Mouse (Mus musculus) heart, adult 2 months (tissue): Measurements from ENCODE around the gene Angel2. TPM values are rescaled to one million over a fixed set of nuclear protein-coding genes. Genes with fewer than 3 reads are reported as not detected.
"Not testable (repeated sequence)": the region's sequence is repeated elsewhere in the genome, so short reads cannot be mapped to it uniquely, and the experiment has no call there.

Experiments used
- DNase-seq, 2 experiments: peaks; one replicate each; pipeline ENCODE4 v3.0.0; 2021
- H3K27ac ChIP-seq: fragments of 200-600 bp; 2 replicates; pipeline ENCODE4 v1.8.1; 2022
- H3K27me3 ChIP-seq: fragments of 200-500 bp; 2 replicates; pipeline ENCODE4 v1.6.1; 2012; ENCODE audit warnings: mild to moderate bottlenecking, low read length, inconsistent platforms, mixed read lengths; ENCODE audit not compliant: control insufficient read depth, insufficient read depth
- H3K36me3 ChIP-seq: fragments of 200-500 bp; 2 replicates; pipeline ENCODE4 v1.6.1; 2012; ENCODE audit warnings: low read length, inconsistent platforms; ENCODE audit not compliant: control insufficient read depth, insufficient read depth
- H3K4me1 ChIP-seq: fragments of 200-500 bp; 2 replicates; pipeline ENCODE4 v1.6.1; 2011; ENCODE audit warnings: low read length; ENCODE audit not compliant: control insufficient read depth, insufficient read depth
- H3K4me3 ChIP-seq: fragments of 200-600 bp; 2 replicates; pipeline ENCODE4 v1.8.1; 2022
- H3K79me2 ChIP-seq: fragments of 200-500 bp; replicated peaks from 2 replicates; pipeline ENCODE4 v1.6.1; 2012; ENCODE audit warnings: mild to moderate bottlenecking, inconsistent platforms, low read length, moderate library complexity, mixed read lengths; ENCODE audit not compliant: control insufficient read depth, insufficient read depth
- H3K9ac ChIP-seq: fragments of 200-500 bp; 2 replicates; pipeline ENCODE4 v1.6.1; 2012; ENCODE audit warnings: low read depth, mild to moderate bottlenecking, control low read depth, inconsistent platforms, low read length, mixed read lengths
- CTCF ChIP-seq: fragments of 200-600 bp; IDR thresholded peaks from 2 replicates; pipeline ENCODE4 v1.8.1; 2022; ENCODE audit warnings: antibody characterized with exemption, mild to moderate bottlenecking, moderate library complexity
- EP300 ChIP-seq: fragments of 200-500 bp; IDR thresholded peaks from 2 replicates; pipeline ENCODE4 v1.6.1; 2011; ENCODE audit warnings: low read depth, low read length, control low read depth; ENCODE audit not compliant: insufficient read depth
- POLR2A ChIP-seq: fragments of 200-500 bp; IDR thresholded peaks from 2 replicates; pipeline ENCODE4 v1.6.1; 2011; ENCODE audit warnings: mild to moderate bottlenecking, low read depth, low read length, control low read depth; ENCODE audit not compliant: insufficient read depth
- WGBS: fragments of 180-500 bp; shearing (Covaris S2); methylation state at CpG from one replicate; pipeline ENCODE4 v1.1.7; 2018; 5-methylcytosine and 5-hydroxymethylcytosine counted together
- intact Hi-C: fragments of 180-260 bp; cut with DNase I; formaldehyde crosslinking; loops from one replicate; pipeline ENCODE4 v1.15.1; 2025
- long read RNA-seq: library from polyadenylated mRNA; stranded (forward); transcript quantifications from one replicate; pipeline ENCODE4 v2.0.0, GENCODE M21; 2021
- polyA plus RNA-seq: library from polyadenylated mRNA; depleted of rRNA; stranded (reverse); fragments of >200 nt; gene quantifications from 2 replicates; pipeline ENCODE4 v1.2.3, GENCODE M21; 2012; rRNA removed
- total RNA-seq, 2 experiments: library from RNA; stranded (reverse); gene quantifications; 2 replicates each; pipeline ENCODE4 v1.2.3; 2021

The Angel2 gene
- 10 to 100 TPM; 27.7 to 28.0 TPM for total RNA-seq
- polyA plus RNA-seq, result 18.5 and 23.8 TPM in 2 replicates
- long read RNA-seq, transcript Angel2-202 (9 exons, 3,714 nt), result major isoform, 21 of 58 reads
- long read RNA-seq, partial matches to known transcripts, result 0 of 58 reads
- long read RNA-seq, other reads (novel, unspliced or antisense), result 37 of 58 reads

- 81% methylated on average over 3 of the region's 3 CpGs for WGBS
- DNase-seq, H3K36me3 ChIP-seq, H3K27me3 ChIP-seq, H3K9ac ChIP-seq, H3K27ac ChIP-seq, H3K4me3 ChIP-seq, H3K4me1 ChIP-seq, H3K79me2 ChIP-seq: not testable (repeated sequence)
- intact Hi-C loops, result loop anchor here (5.0 to 10.0 kb wide), 3 partner anchors 137 to 1210 kb away; partner anchors contain the start of genes Nsl1, Rcor3 and Tatdn3
These were observed at the start of gene Angel2 for GRCm38 (mm10) chr1:190924812-190925211. Gene Angel2, plus strand, starts transcription at chr1:190925112.

- Histone ChIP-seq H3K79me2 (no peaks in the 10 kb centered on the region), H3K4me1 (no peaks in the 10 kb centered on the region), H3K9ac (no peak overlapping the region), H3K36me3 (no peaks in the 10 kb centered on the region), H3K27ac (no peak overlapping the region), H3K27me3 (no peaks in the 10 kb centered on the region), H3K4me3 (no peak overlapping the region)
- no peak for DNase-seq
- intact Hi-C loops, result loop anchor here (2.0 kb wide), 1 partner anchor 43 kb away; no protein-coding TSS in a partner anchor
- 83% methylated on average over 6 of the region's 6 CpGs for WGBS
- TF ChIP-seq POLR2A (no peak), CTCF (no peak), EP300 (no peak)
These were observed 49.2 kb upstream of the Angel2 start for GRCm38 (mm10) chr1:190875751-190876150.

GRCm38 (mm10) chr1:190880638-190881037 is 44.3 kb upstream of the Angel2 start:
- 83% methylated on average over 6 of the region's 6 CpGs for WGBS

GRCm38 (mm10) chr1:190881422-190881821 is 43.5 kb upstream of the Angel2 start:
- peak in 1 of 2 experiments; percentile 16 for DNase-seq
- TF ChIP-seq CTCF (peak; percentile 84), EP300 (no peak)
- intact Hi-C loops, result loop anchor here (1.0 kb wide), 1 partner anchor 50 kb away; no protein-coding TSS in a partner anchor
- H3K36me3 ChIP-seq, result no peaks in the 10 kb centered on the region
- WGBS, result 13% methylated on average over 2 of the region's 2 CpGs
- no peaks in the 10 kb centered on the region for H3K4me1 ChIP-seq
- H3K27ac ChIP-seq, result no peak overlapping the region
- no peak overlapping the region for H3K4me3 ChIP-seq
- H3K9ac ChIP-seq, result no peak overlapping the region
- no peaks in the 10 kb centered on the region for H3K27me3 ChIP-seq
- no peaks in the 10 kb centered on the region for H3K79me2 ChIP-seq

More at GRCm38 (mm10) chr1:190880638-190881037, 44.3 kb upstream of the Angel2 start:
- intact Hi-C loops, result loop anchor here (1.0 kb wide), 1 partner anchor 49 kb away; no protein-coding TSS in a partner anchor
- Histone ChIP-seq H3K4me1 (no peaks in the 10 kb centered on the region), H3K36me3 (no peaks in the 10 kb centered on the region), H3K27ac (no peak overlapping the region), H3K79me2 (no peaks in the 10 kb centered on the region), H3K4me3 (no peak overlapping the region), H3K9ac (no peak overlapping the region), H3K27me3 (no peaks in the 10 kb centered on the region)
- TF ChIP-seq EP300 (no peak), POLR2A (no peak), CTCF (no peak)
- DNase-seq, result no peak

GRCm38 (mm10) chr1:190886014-190886413 is 38.9 kb upstream of the Angel2 start:
- Histone ChIP-seq H3K27ac (no peak overlapping the region), H3K4me3 (no peak overlapping the region), H3K4me1 (no peaks in the 10 kb centered on the region), H3K36me3 (no peaks in the 10 kb centered on the region), H3K79me2 (no peaks in the 10 kb centered on the region), H3K27me3 (no peaks in the 10 kb centered on the region), H3K9ac (no peak overlapping the region)
- no peak for DNase-seq
- WGBS, result 92% methylated on average over 4 of the region's 4 CpGs
- no peak for TF ChIP-seq EP300
- no peak for TF ChIP-seq CTCF
- TF ChIP-seq POLR2A, result no peak
- intact Hi-C loops, result no loop called here

- TF ChIP-seq EP300 (no peak), CTCF (no peak), POLR2A (no peak)
- Histone ChIP-seq H3K27ac (no peak overlapping the region), H3K79me2 (no peaks in the 10 kb centered on the region), H3K9ac (no peak overlapping the region), H3K4me3 (no peak overlapping the region), H3K27me3 (no peaks in the 10 kb centered on the region), H3K4me1 (no peaks in the 10 kb centered on the region), H3K36me3 (no peaks in the 10 kb centered on the region)
- WGBS, result 96% methylated on average over 2 of the region's 2 CpGs
- no peak for DNase-seq
- intact Hi-C loops, result no loop called here
These were observed 36.9 kb upstream of the Angel2 start for GRCm38 (mm10) chr1:190888031-190888430.
